Mouse (Mus musculus): ENCODE measurements around the gene Lipo3.
"Not testable (repeated sequence)": the region's sequence is repeated elsewhere in the genome, so short reads cannot be mapped to it uniquely, and the experiment has no call there.

Gene Lipo3

GRCm38 (mm10) chr19:33761287-33762086, at the start of gene Lipo3:
TSS of gene Lipo3 (minus strand) at chr19:33761951.
- not testable (repeated sequence) for DNase-seq (ENCODE audit: extremely low read depth, low read depth)

- DNase-seq (ENCODE audit: extremely low read depth, low read depth), result not testable (repeated sequence)
Observed at GRCm38 (mm10) chr19:33787359-33787758, 25.6 kb upstream of the Lipo3 start, which contains the start of gene Lipo1. TSS of gene Lipo1 (minus strand) at chr19:33787459.

- DNase-seq (ENCODE audit: extremely low read depth, low read depth), result no peak
Observed at GRCm38 (mm10) chr19:33786576-33787277, 25.0 kb upstream of the Lipo3 start.

GRCm38 (mm10) chr19:33751259-33751658, 10.5 kb downstream of the Lipo3 start, which contains the start of gene Lipo2:
TSS of gene Lipo2 (minus strand) at chr19:33751359.
- not testable (repeated sequence) for DNase-seq (ENCODE audit: extremely low read depth, low read depth)

DNA sequence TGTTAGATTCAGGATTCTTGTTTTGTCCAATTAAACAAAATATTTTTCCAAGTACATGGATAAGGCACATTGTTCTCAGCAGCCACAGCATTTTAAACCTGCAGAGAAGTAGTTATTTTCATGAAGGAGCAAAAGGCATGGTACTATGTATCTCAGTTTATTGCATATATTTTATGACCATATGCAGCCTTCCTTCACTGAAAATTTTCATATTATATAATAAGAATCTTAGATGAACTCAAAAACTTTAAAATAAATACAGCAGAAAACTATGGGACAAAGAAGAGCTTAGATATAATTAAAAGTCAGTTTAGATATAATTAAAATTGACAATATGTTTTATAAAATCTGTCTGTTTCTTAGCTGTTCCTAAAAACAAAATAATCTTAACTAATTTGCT, 136.6 kb downstream of the Lipo3 start, which contains the start of gene Gm8978:
Gm8978 (minus strand) TSS at position 101 of the 400 bp plus-strand sequence.
- DNase-seq (ENCODE audit: extremely low read depth, low read depth), result not testable (repeated sequence)

- DNase-seq (ENCODE audit: extremely low read depth, low read depth), result not testable (repeated sequence)
Observed at GRCm38 (mm10) chr19:33589626-33590302, 172.0 kb downstream of the Lipo3 start.

DNA sequence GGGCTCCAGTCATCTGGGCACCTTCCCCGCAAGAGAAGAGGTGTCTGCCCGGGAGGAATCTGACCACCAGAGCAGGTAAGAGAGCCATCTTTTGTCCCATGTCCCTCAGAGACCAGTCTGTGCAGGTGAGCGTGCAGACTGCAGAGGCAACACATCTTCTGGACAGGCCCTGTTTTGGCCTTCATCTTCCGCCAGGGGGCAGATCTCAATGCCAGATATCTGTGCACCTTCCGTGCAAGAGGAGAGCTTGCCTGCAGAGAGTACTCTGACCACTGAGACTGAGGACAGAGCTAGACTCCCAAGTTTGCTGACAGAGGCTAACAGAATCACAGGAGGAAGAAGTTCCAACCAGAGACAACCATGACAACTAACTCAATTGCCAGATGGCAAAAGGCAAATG, 193.2 kb downstream of the Lipo3 start:
- not testable (repeated sequence) for DNase-seq (ENCODE audit: extremely low read depth, low read depth)

DNA sequence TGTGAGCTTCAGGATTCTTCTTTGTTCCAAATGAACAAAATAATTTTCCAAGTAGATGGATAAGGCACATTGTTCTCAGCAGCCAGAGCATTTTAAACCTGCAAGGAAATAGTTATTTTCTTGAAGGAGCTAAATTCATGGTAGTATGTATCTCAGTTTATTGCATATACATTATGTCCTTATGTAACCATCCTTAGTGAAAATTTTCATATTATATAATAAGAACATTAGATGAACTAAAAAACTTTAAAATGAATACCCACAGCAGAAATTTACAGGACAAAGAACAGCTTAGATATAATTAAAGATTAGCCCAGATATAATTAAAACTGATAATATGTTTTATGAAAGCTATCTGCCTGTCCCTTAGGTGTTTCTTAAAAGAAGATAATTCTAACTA, 244.1 kb downstream of the Lipo3 start, which contains the start of gene Lipo4:
Lipo4 (minus strand) TSS at position 101 of the 400 bp plus-strand sequence.
- no peak for DNase-seq (ENCODE audit: extremely low read depth, low read depth)

Measured in MEL-GATA-1-ER (cell line).